Mouse (Mus musculus) left cerebral cortex, adult 9 months (tissue): ENCODE measurements around the gene Tmem185b.
A peak's percentile ranks its signal among the peaks of the same experiment; 100 is the strongest.

Experiments
- DNase-seq, 2 experiments: peaks; one replicate each; pipeline ENCODE4 v3.0.0; 2022; ENCODE audit warnings: low spot score in 2 of 2

Gene Tmem185b

DNA sequence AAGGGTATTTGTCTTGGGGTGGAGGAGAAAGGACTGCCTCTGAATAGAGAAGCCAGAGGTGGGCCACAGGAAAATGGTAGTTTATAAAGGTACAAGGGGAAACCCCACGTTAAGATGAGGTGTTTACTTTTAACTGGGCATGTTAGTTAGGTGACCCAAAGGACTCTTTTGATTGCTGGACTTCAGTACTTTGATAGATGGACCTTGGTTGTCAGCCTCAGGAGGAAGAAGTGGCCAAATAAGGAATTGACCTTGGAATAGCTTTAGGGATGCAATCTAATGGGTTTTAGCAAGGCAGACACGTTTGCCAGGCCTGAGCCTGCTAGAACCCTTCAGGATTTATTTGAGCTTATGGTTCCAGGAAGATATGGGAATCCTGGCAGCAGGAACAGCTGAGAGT lies 13.3 kb downstream of the Tmem185b start:
- DNase-seq: no peak

GRCm38 (mm10) chr1:119540836-119541557 lies 15.0 kb downstream of the Tmem185b start:
- DNase-seq: no peak

- DNase-seq: no peak
These were observed 15.6 kb downstream of the Tmem185b start for GRCm38 (mm10) chr1:119541570-119541969.

- DNase-seq: no peak
These were observed 17.4 kb downstream of the Tmem185b start for GRCm38 (mm10) chr1:119543316-119543715.

DNA sequence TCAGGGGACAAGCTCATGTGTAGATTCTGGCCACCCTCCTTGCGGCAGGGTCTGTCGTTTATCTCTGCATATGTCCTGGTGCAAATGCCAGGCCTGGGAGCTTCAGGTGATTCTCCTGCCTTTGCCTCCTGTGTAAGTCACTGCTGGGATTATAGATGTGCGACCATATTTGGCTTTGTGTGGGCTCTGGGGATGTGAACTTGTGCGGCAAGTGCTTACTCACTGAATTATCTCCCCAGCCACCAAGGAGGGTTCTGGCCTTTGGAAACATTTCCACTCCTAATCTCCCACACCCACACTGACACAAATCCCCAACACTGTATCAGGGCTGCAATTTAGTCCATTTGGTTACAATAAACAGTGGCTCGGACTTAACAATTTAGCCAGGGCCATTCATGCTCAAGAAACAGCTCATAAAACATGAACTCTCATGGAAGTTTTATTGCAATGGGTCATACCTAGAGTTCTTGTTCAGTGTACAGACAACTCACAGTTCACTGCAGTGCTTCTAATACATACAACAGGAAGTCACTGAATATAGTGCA lies 18.7 kb downstream of the Tmem185b start:
- no peak for DNase-seq

GRCm38 (mm10) chr1:119545164-119545563 lies 19.2 kb downstream of the Tmem185b start:
- no peak for DNase-seq

- DNase-seq: no peak
These were observed 19.7 kb downstream of the Tmem185b start for GRCm38 (mm10) chr1:119545671-119546070.

- no peak for DNase-seq
These were observed 20.5 kb downstream of the Tmem185b start for GRCm38 (mm10) chr1:119546490-119546889.

DNA sequence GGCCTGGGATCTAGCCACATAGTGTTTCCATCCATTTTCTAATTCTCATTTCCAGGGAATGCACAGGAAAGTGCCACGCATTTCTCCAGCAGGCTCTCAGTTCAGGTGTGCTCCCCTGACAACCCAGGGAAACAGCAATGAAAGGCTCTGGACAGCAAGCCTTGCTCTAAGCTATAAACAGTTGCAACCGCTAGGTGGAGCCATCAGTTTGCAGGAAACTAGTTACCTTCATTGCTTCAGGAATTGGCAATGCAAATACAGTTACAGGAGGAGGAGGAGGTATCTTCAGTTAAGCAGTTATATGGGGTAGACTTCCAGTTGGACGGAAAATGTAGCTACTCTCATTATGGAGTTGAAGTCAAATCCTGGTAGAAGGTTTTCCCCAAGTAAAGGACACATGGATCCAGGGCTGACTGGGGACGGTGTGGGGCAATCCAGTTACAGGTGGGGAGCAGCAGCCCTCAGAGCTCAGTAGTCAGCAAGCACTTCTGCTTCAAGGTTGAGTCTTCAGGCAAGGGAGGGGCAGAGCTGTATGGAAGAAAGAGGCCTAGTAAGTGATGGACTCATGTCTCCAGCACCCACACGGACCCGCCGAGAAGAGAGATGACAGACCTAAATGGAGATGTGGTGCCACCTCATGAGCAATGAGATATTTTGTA lies 22.8 kb downstream of the Tmem185b start:
- peak in 1 of 2 experiments; percentile 85 for DNase-seq

DNA sequence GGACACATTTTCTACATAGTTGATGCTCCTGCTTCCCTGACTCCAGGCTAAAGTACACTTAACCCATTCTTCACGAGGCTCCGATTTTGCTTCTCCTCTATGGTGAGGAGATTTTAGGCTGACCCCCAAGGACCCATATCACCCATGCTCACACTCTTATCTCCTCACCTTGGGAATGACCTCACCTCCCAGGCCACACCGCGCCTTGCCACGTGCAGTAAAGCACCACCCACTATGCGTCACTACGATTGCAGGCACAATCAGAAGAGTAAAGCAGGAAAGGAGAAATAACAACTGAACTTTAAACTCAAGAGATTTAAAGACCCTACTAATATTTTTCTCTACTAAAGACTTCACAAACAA lies 23.3 kb downstream of the Tmem185b start:
- no peak for DNase-seq

GRCm38 (mm10) chr1:119550064-119550463 lies 24.1 kb downstream of the Tmem185b start:
- no peak for DNase-seq

GRCm38 (mm10) chr1:119551651-119552050 lies 25.7 kb downstream of the Tmem185b start:
- no peak for DNase-seq

- DNase-seq: no peak
These were observed 29.7 kb downstream of the Tmem185b start for GRCm38 (mm10) chr1:119555651-119556050.

- DNase-seq: peak; percentile 17 to 26
These were observed 31.9 kb downstream of the Tmem185b start for GRCm38 (mm10) chr1:119557641-119558395.

GRCm38 (mm10) chr1:119565531-119565930 lies 39.6 kb downstream of the Tmem185b start:
- DNase-seq: no peak

DNA sequence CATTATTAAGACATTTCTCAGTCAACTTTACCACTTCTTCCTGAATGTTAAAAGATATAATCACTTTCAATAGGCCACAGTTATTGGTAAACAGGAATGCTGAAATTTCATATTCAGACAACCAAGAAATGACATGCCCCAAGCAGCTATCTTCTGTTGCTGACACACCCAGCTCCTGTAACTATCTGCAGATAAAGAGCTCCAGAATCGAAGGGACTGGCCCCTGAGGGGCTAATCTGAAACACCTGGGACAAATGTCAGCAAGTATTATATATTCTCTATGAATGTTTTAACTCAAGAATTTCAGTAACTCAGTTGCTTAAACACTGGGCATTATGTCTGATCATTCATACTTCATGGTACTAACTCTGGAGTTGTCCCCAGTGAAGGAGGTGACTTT lies 44.2 kb downstream of the Tmem185b start:
- DNase-seq: no peak
